Mouse (Mus musculus) lung, postnatal 0 days (tissue): ENCODE results near the gene Agbl4.

Experiments
- CTCF ChIP-seq: IDR thresholded peaks from 2 replicates; pipeline ENCODE4 v1.5.1; 2016; ENCODE audit warnings: antibody characterized with exemption, mild to moderate bottlenecking
- EP300 ChIP-seq: IDR thresholded peaks from 2 replicates; pipeline ENCODE4 v1.6.1; 2016; ENCODE audit warnings: antibody characterized with exemption, mild to moderate bottlenecking, control low read depth

DNA sequence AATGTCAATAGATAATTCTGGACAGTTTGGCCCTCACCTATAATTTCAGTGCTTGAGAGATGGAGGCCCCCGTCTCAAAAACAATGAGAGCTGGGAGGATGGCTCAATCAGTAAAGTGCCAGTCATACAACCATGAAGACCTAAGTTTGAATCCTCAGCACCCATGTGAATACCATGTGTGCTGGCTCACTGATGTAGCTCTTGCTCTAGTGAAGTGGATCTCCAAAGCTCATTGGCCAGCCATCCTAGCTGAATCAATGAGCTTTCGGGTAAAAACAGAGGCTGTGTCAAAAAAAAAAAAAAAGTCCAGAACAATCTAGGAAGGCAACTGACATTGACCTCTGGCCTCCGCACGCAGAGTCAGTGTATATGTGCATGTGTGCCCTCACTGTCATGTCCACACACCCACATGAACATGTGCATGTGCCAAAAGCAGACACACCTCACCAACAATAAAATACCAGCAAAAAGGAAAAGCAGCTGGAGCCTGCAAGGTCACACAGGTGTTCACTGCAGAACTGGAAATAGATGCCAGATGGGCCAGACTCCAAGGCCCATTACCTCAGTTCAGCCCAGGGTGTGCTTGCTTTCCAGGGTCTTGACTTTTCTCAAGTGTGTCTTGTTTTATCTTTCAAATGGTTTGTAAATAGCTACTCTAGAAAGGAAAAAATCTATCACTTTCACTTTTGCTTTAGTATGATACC is 1192.2 kb downstream of the Agbl4 start:
- TF ChIP-seq CTCF (no peak), EP300 (no peak)
